Mouse (Mus musculus) hindbrain, embryonic 11.5 days (tissue): ENCODE measurements around the gene Plscr4. TPM values are rescaled to one million over a fixed set of nuclear protein-coding genes. Genes with fewer than 3 reads are reported as not detected.

Source experiments
- ATAC-seq: fragments of 200-750 bp; cut with Nextera tagmentation; 2 replicates; pipeline ENCODE4 v1.8.0; 2017; ENCODE audit warnings: mild to moderate bottlenecking, moderate TSS enrichment, moderate library complexity; ENCODE audit not compliant: low FRiP score
- DNase-seq: peaks from one replicate; pipeline ENCODE4 v3.0.0-alpha.2; 2015; ENCODE audit warnings: low spot score
- H3K27ac ChIP-seq: fragments of 300-500 bp; sonication (generic); 2 replicates; pipeline ENCODE4 v1.5.1; 2014; ENCODE audit warnings: mild to moderate bottlenecking, low read depth, low read length
- H3K27me3 ChIP-seq: fragments of 300-500 bp; sonication (generic); 2 replicates; pipeline ENCODE4 v1.6.1; 2014; ENCODE audit warnings: mild to moderate bottlenecking, low read length, moderate library complexity, mixed read lengths; ENCODE audit not compliant: control insufficient read depth, insufficient read depth
- H3K36me3 ChIP-seq: fragments of 300-500 bp; sonication (generic); 2 replicates; pipeline ENCODE4 v1.6.1; 2014; ENCODE audit warnings: mild to moderate bottlenecking, low read length, moderate library complexity, mixed read lengths; ENCODE audit not compliant: control insufficient read depth, insufficient read depth
- H3K4me1 ChIP-seq: fragments of 300-500 bp; sonication (generic); replicated peaks from 2 replicates; pipeline ENCODE4 v1.6.1; 2014; ENCODE audit warnings: low read length, mixed read lengths; ENCODE audit not compliant: control insufficient read depth, insufficient read depth
- H3K4me2 ChIP-seq: fragments of 300-500 bp; sonication (generic); replicated peaks from 2 replicates; pipeline ENCODE4 v1.6.1; 2014; ENCODE audit warnings: mild to moderate bottlenecking, low read depth, low read length
- H3K4me3 ChIP-seq: fragments of 300-500 bp; sonication (generic); 2 replicates; pipeline ENCODE4 v1.5.1; 2014; ENCODE audit warnings: low read depth, low read length
- H3K9ac ChIP-seq: fragments of 300-500 bp; sonication (generic); 2 replicates; pipeline ENCODE4 v1.6.1; 2014; ENCODE audit warnings: low read depth, low read length
- H3K9me3 ChIP-seq: fragments of 300-500 bp; sonication (generic); 2 replicates; pipeline ENCODE4 v1.6.1; 2016; ENCODE audit warnings: low read length; ENCODE audit not compliant: control insufficient read depth
- WGBS: fragments of 180-500 bp; shearing (Covaris S2); extraction: QIAGEN DNeasy Blood & Tissue Kit; methylation state at CpG from one replicate; pipeline ENCODE4 v1.1.7; 2014; 5-methylcytosine and 5-hydroxymethylcytosine counted together
- polyA plus RNA-seq: library from polyadenylated mRNA; unstranded; fragments of >200 nt; fragmentation: Nextera tagmentation; extraction: Ambion mirVana; gene quantifications from 2 replicates; pipeline ENCODE4 v1.2.1, GENCODE M21; 2014

Plscr4 gene
- polyA plus RNA-seq, 1 experiment from 2014 or later, result 2.1 TPM

GRCm38 (mm10) chr9:92490319-92490718 lies 33.1 kb downstream of the Plscr4 start:
- Histone ChIP-seq H3K27me3 (no peaks in the 10 kb centered on the region), H3K4me2 (no peak overlapping the region), H3K27ac (no peak overlapping the region), H3K4me3 (no peak overlapping the region), H3K4me1 (no peaks in the 10 kb centered on the region), H3K36me3 (no peaks in the 10 kb centered on the region), H3K9me3 (no peaks in the 10 kb centered on the region), H3K9ac (no peak overlapping the region)
- 82% methylated on average over 3 of the region's 3 CpGs for WGBS
- ATAC-seq (no peak), DNase-seq (no peak)

GRCm38 (mm10) chr9:92491274-92491673 lies 34.1 kb downstream of the Plscr4 start:
- DNase-seq (no peak), ATAC-seq (no peak)
- H3K9ac ChIP-seq, result no peak overlapping the region
- no peak overlapping the region for H3K4me2 ChIP-seq
- H3K27ac ChIP-seq, result no peak overlapping the region
- H3K9me3 ChIP-seq, result no peaks in the 10 kb centered on the region
- no peaks in the 10 kb centered on the region for H3K27me3 ChIP-seq
- WGBS, result 85% methylated on average over 2 of the region's 2 CpGs
- H3K4me1 ChIP-seq, result no peaks in the 10 kb centered on the region
- H3K4me3 ChIP-seq, result no peak overlapping the region
- no peaks in the 10 kb centered on the region for H3K36me3 ChIP-seq

- Histone ChIP-seq H3K4me3 (no peak overlapping the region), H3K9ac (no peak overlapping the region), H3K36me3 (no peaks in the 10 kb centered on the region), H3K4me2 (no peak overlapping the region), H3K27ac (no peak overlapping the region), H3K4me1 (no peaks in the 10 kb centered on the region), H3K9me3 (no peaks in the 10 kb centered on the region), H3K27me3 (no peaks in the 10 kb centered on the region)
- DNase-seq, result peak; percentile 92
- peak; percentile 76; the same call in 1 of the 2 replicates for ATAC-seq
- 50% methylated on average over 12 of the region's 12 CpGs for WGBS
Observed at GRCm38 (mm10) chr9:92499710-92500410, 42.7 kb downstream of the Plscr4 start.

- no peaks in the 10 kb centered on the region for H3K4me1 ChIP-seq
- no peak overlapping the region for H3K27ac ChIP-seq
- 73% methylated on average over 3 of the region's 3 CpGs for WGBS
- DNase-seq (no peak), ATAC-seq (no peak)
- no peaks in the 10 kb centered on the region for H3K27me3 ChIP-seq
- H3K4me2 ChIP-seq, result no peak overlapping the region
- H3K9me3 ChIP-seq, result no peaks in the 10 kb centered on the region
- H3K9ac ChIP-seq, result no peak overlapping the region
- H3K4me3 ChIP-seq, result no peak overlapping the region
- H3K36me3 ChIP-seq, result no peaks in the 10 kb centered on the region
Observed at GRCm38 (mm10) chr9:92504256-92504655, 47.1 kb downstream of the Plscr4 start.

GRCm38 (mm10) chr9:92504889-92505288 lies 47.7 kb downstream of the Plscr4 start:
- no peak for DNase-seq
- H3K27ac ChIP-seq, result no peak overlapping the region
- no peaks in the 10 kb centered on the region for H3K4me1 ChIP-seq
- ATAC-seq, result no peak
- no peaks in the 10 kb centered on the region for H3K9me3 ChIP-seq
- H3K4me3 ChIP-seq, result no peak overlapping the region
- H3K9ac ChIP-seq, result no peak overlapping the region
- no peak overlapping the region for H3K4me2 ChIP-seq
- 84% methylated on average over 1 of the region's 1 CpGs for WGBS
- H3K36me3 ChIP-seq, result no peaks in the 10 kb centered on the region
- no peaks in the 10 kb centered on the region for H3K27me3 ChIP-seq

- no peak overlapping the region for H3K27ac ChIP-seq
- H3K4me1 ChIP-seq, result no peaks in the 10 kb centered on the region
- no peak for ATAC-seq
- H3K9me3 ChIP-seq, result no peaks in the 10 kb centered on the region
- H3K4me2 ChIP-seq, result no peak overlapping the region
- H3K4me3 ChIP-seq, result no peak overlapping the region
- DNase-seq, result no peak
- no peak overlapping the region for H3K9ac ChIP-seq
- H3K27me3 ChIP-seq, result no peaks in the 10 kb centered on the region
- H3K36me3 ChIP-seq, result no peaks in the 10 kb centered on the region
Observed at GRCm38 (mm10) chr9:92511696-92512095, 54.5 kb downstream of the Plscr4 start.

- no peak for DNase-seq
- no peak for ATAC-seq
- WGBS, result 93% methylated on average over 12 of the region's 12 CpGs
- no peaks in the 10 kb centered on the region for H3K4me1 ChIP-seq
- no peaks in the 10 kb centered on the region for H3K36me3 ChIP-seq
- H3K9me3 ChIP-seq, result no peaks in the 10 kb centered on the region; the same call in 1 of the 2 replicates
- no peak overlapping the region for H3K4me3 ChIP-seq
- H3K4me2 ChIP-seq, result no peak overlapping the region
- H3K27ac ChIP-seq, result no peak overlapping the region
- H3K27me3 ChIP-seq, result no peaks in the 10 kb centered on the region
- H3K9ac ChIP-seq, result no peak overlapping the region
Observed at GRCm38 (mm10) chr9:92517036-92517435, 59.9 kb downstream of the Plscr4 start.

GRCm38 (mm10) chr9:92520751-92521150 lies 63.6 kb downstream of the Plscr4 start:
- no peak for DNase-seq
- Histone ChIP-seq H3K27me3 (no peaks in the 10 kb centered on the region), H3K9me3 (no peaks in the 10 kb centered on the region; the same call in 1 of the 2 replicates), H3K4me3 (no peak overlapping the region), H3K27ac (no peak overlapping the region), H3K4me2 (no peak overlapping the region), H3K9ac (no peak overlapping the region), H3K4me1 (no peaks in the 10 kb centered on the region), H3K36me3 (no peaks in the 10 kb centered on the region)
- ATAC-seq, result no peak
- WGBS, result 95% methylated on average over 10 of the region's 10 CpGs

GRCm38 (mm10) chr9:92524506-92524905 lies 67.3 kb downstream of the Plscr4 start:
- no peaks in the 10 kb centered on the region for H3K36me3 ChIP-seq
- H3K4me3 ChIP-seq, result no peak overlapping the region
- no peak overlapping the region for H3K27ac ChIP-seq
- ATAC-seq (no peak), DNase-seq (no peak)
- no peak overlapping the region for H3K4me2 ChIP-seq
- no peaks in the 10 kb centered on the region for H3K9me3 ChIP-seq
- H3K4me1 ChIP-seq, result no peaks in the 10 kb centered on the region
- H3K27me3 ChIP-seq, result no peaks in the 10 kb centered on the region
- H3K9ac ChIP-seq, result no peak overlapping the region
- 89% methylated on average over 4 of the region's 4 CpGs for WGBS
